8 mouse cellular contexts compared by ENCODE assay signal in the genomic region with DNA sequence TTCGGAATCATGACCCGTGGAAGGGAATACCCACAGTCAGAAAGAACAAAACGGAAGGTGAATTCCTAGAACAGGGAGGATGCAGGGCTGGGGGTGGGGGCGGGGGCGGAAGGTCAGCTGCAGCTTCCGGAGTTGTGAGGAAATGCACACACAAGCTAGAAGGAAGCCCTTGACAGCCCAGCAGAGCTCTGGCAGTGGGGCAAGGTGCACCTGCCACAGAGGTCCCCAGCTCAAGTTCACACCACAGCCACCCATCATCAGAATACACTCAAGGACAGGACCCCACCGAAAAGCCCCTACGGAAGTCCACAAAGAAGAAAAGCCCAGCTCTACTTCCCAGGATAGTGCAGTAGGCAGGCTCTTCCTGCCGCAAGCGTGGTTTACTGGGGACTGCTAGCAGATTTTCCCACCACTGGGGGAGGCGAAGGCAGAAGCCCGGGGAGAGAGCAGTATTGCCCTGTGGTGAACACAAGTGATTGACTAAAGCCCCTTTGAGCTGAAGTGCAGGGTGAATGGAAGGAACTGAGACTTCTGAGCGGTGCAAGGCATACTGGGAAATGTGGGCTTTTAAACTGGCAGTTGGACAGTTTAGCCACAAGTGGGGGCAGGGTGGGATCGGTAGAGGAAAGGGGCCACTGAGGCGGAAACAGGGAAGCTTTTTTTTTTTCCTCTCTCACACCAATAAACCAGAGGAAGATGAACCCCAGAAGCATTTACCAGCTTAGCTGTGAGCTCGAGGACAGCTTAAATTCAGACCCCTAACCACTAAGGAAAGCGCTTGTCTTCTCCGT. TPM values are rescaled to one million over a fixed set of nuclear protein-coding genes. Genes with fewer than 3 reads are reported as not detected.
A peak's percentile ranks its signal among the peaks of the same experiment; 100 is the strongest.
DNase-seq lines count a peak whose midpoint lies in the region; ATAC-seq and TF ChIP-seq lines count a peak whose summit lies in the region.
"Had no signal": no experiment of that assay in that cellular context is flagged by ENCODE, and none has a peak within 500 bp of the region (broad histone marks: within the 10 kb centered on the region; RNA-seq: fewer than 3 reads in every experiment).

No protein-coding gene starts in this region.

- TF ChIP-seq POLR2A in heart, adult 2 months (IDR thresholded peaks at IDR 0.05; ENCODE audit: insufficient read depth, low read depth, low read length), result peak; percentile 64
- no peak for TF ChIP-seq POLR2A in cerebellum, adult 2 months (IDR thresholded peaks at IDR 0.05; ENCODE audit: borderline replicate concordance, insufficient read depth, low read length)

- TF ChIP-seq EP300 in heart, adult 2 months (IDR thresholded peaks at IDR 0.05; ENCODE audit: insufficient read depth, low read depth, low read length), result no peak

- no peaks in the 10 kb centered on the region for H3K9me3 ChIP-seq in limb, embryonic 15.5 days

- WGBS in heart, adult 2 months, result 35% methylated on average over 18 of the region's 18 CpGs
- 60% methylated on average over 18 of the region's 18 CpGs for WGBS in limb, embryonic 15.5 days
- WGBS in cerebellum, adult 2 months, result 59% methylated on average over 18 of the region's 18 CpGs

- H3K79me2 ChIP-seq in heart, adult 2 months (replicated peaks; ENCODE audit: control insufficient read depth, insufficient read depth, low read length), result no peaks in the 10 kb centered on the region

- peak; percentile 62 to 65 for DNase-seq in B cell, adult 2 months
- peak; percentile 49 to 61 for DNase-seq in heart, adult 2 months
- peak; percentile 64 for DNase-seq in naive thymus-derived CD4-positive, alpha-beta T cell, adult 2 months (ENCODE audit: low read depth)
- no peak for DNase-seq in cerebellum, adult 8-10 months
- no peak for DNase-seq in cerebellum, adult 2 months

- intact Hi-C loops in heart, adult 2 months (cut with DNase I), result loop anchor here (2.0 kb wide), 1 partner anchor 46 kb away; no protein-coding TSS in a partner anchor

- no peak overlapping the region for H3K4me2 ChIP-seq in limb, embryonic 15.5 days

- H3K27me3 ChIP-seq in heart, adult 2 months (ENCODE audit: control insufficient read depth, insufficient read depth, low read length), result no peaks in the 10 kb centered on the region
- H3K27me3 ChIP-seq in limb, embryonic 15.5 days, result no peaks in the 10 kb centered on the region
- H3K27me3 ChIP-seq in cerebellum, adult 2 months (ENCODE audit: control insufficient read depth, insufficient read depth, low read length), result no peaks in the 10 kb centered on the region

- peak overlapping the region; percentile 36 for H3K4me3 ChIP-seq in heart, adult 2 months
- no peak overlapping the region for H3K4me3 ChIP-seq in limb, embryonic 15.5 days
- no peak overlapping the region for H3K4me3 ChIP-seq in cerebellum, adult 2 months (replicated peaks; ENCODE audit: insufficient read depth, low read depth, low read length)

- H3K9ac ChIP-seq in heart, adult 2 months (ENCODE audit: low read depth, low read length), result peak overlapping the region; percentile 3; the same call in 1 of the 2 replicates
- no peak overlapping the region for H3K9ac ChIP-seq in limb, embryonic 15.5 days

- H3K27ac ChIP-seq in heart, adult 2 months, result peak overlapping the region; percentile 83
- peak overlapping the region; percentile 68; the same call in 1 of the 2 replicates for H3K27ac ChIP-seq in limb, embryonic 15.5 days
- no peak overlapping the region for H3K27ac ChIP-seq in cerebellum, adult 2 months (ENCODE audit: insufficient read depth, low read length)

- no peaks in the 10 kb centered on the region; the same call in 1 of the 2 replicates for H3K36me3 ChIP-seq in heart, adult 2 months (ENCODE audit: control insufficient read depth, insufficient read depth, low read length)
- H3K36me3 ChIP-seq in limb, embryonic 15.5 days, result no peaks in the 10 kb centered on the region

- no peaks in the 10 kb centered on the region for H3K4me1 ChIP-seq in heart, adult 2 months (ENCODE audit: control insufficient read depth, insufficient read depth, low read length)
- peaks cover 3% of the 10 kb centered on the region; the same call in 1 of the 2 replicates for H3K4me1 ChIP-seq in limb, embryonic 15.5 days
- no peaks in the 10 kb centered on the region for H3K4me1 ChIP-seq in cerebellum, adult 2 months (ENCODE audit: control insufficient read depth, insufficient read depth, low read length)

- ATAC-seq in CD4-positive, CD25-positive, alpha-beta regulatory T cell, adult 4 months, result peak; percentile 84
- ATAC-seq in limb, embryonic 15.5 days (ENCODE audit: insufficient number of reproducible peaks, low FRiP score, low TSS enrichment, low read depth), result no peak

- TF ChIP-seq CTCF in heart, adult 2 months (IDR thresholded peaks at IDR 0.05), result 0 out of 2 replicates have a peak, but pooled peaks have one; percentile 1
- no peak for TF ChIP-seq CTCF in cerebellum, adult 2 months (IDR thresholded peaks at IDR 0.05; ENCODE audit: borderline replicate concordance, insufficient read depth, low read depth, low read length)

RNA-seq across cellular contexts. Expression of gene Bex6, which starts 2.5 kb away (rescaled TPM):
- not detected for polyA plus RNA-seq in CD4-positive, CD25-positive, alpha-beta regulatory T cell, adult 4 months (2017; shearing (Covaris generic))
- total RNA-seq in heart, adult 2 months (2021), result not detected
- not detected in 2 replicates for polyA plus RNA-seq in heart, adult 2 months (2012; rRNA removed)
- polyA plus RNA-seq in limb, embryonic 15.5 days (2015; fragmentation: Nextera tagmentation; extraction: Ambion mirVana), result 0.20 TPM in 1 of 2 replicates, not detected in the other
- polyA plus RNA-seq in cerebellum, adult 2 months (2012; rRNA removed), result not detected in 2 replicates
- total RNA-seq: left cerebral cortex, postnatal 10 days had no signal

RNA-seq across cellular contexts. Expression of gene Nrros, which starts 11.7 kb away (rescaled TPM):
- polyA plus RNA-seq in CD4-positive, CD25-positive, alpha-beta regulatory T cell, adult 4 months (2017; shearing (Covaris generic)), result 10 to 100 TPM; 61.7 to 77.0 TPM
- 1 to 10 TPM; 3.9 to 4.7 TPM for total RNA-seq in heart, adult 2 months (2021)
- 9.1 and 9.5 TPM in 2 replicates for polyA plus RNA-seq in heart, adult 2 months (2012; rRNA removed)
- polyA plus RNA-seq in limb, embryonic 15.5 days (2015; fragmentation: Nextera tagmentation; extraction: Ambion mirVana), result 21.3 and 23.0 TPM in 2 replicates
- 4.1 and 4.8 TPM in 2 replicates for polyA plus RNA-seq in cerebellum, adult 2 months (2012; rRNA removed)

Comparison
In these comparisons a context has a peak if more than half of its experiments do, and no peak if none do; other contexts are left out.
1. DNase-seq: peak in B cell, adult 2 months (2 of 2), heart, adult 2 months (2 of 2) and naive thymus-derived CD4-positive, alpha-beta T cell, adult 2 months (single experiment); none in cerebellum, adult 8-10 months (single experiment) and cerebellum, adult 2 months (0 of 2).